Mouse (Mus musculus): Measurements from ENCODE around the gene Fcrls. TPM values are rescaled to one million over a fixed set of nuclear protein-coding genes. Genes with fewer than 3 reads are reported as not detected.

Gene Fcrls
- total and polyA plus RNA-seq, 2 experiments = 0.07 to 0.09 TPM

GRCm38 (mm10) chr3:87249571-87249970 lies 14.0 kb downstream of the Fcrls start:
- 83% methylated on average over 6 of the region's 6 CpGs for WGBS
- no peak for DNase-seq (ENCODE audit: extremely low read depth, low read depth, low spot score)

GRCm38 (mm10) chr3:87247292-87247691 lies 16.2 kb downstream of the Fcrls start:
- no peak for DNase-seq (ENCODE audit: extremely low read depth, low read depth, low spot score)
- TF ChIP-seq CTCF (IDR thresholded peaks at IDR 0.05; ENCODE audit: low read depth, low read length) (no peak), POLR2A (IDR thresholded peaks at IDR 0.05; ENCODE audit: extremely low read depth, insufficient read depth, low read length) (no peak)
- H3K79me2 ChIP-seq (ENCODE audit: control insufficient read depth, insufficient read depth, low read length) = no peaks in the 10 kb centered on the region
- H3K36me3 ChIP-seq (ENCODE audit: control insufficient read depth, insufficient read depth, low read length) = no peaks in the 10 kb centered on the region
- no peak overlapping the region for H3K4me3 ChIP-seq (ENCODE audit: insufficient read depth, low read depth, low read length)
- no peak overlapping the region for H3K9ac ChIP-seq (ENCODE audit: low read depth, low read length)
- H3K4me1 ChIP-seq (ENCODE audit: control insufficient read depth, insufficient read depth, low read length) = no peaks in the 10 kb centered on the region
- WGBS = 66% methylated on average over 3 of the region's 3 CpGs
- no peak overlapping the region for H3K27ac ChIP-seq (replicated peaks; ENCODE audit: insufficient read depth, low read depth, low read length)
- H3K27me3 ChIP-seq (ENCODE audit: control insufficient read depth, insufficient read depth, low read length) = no peaks in the 10 kb centered on the region

More at GRCm38 (mm10) chr3:87249571-87249970, 14.0 kb downstream of the Fcrls start:
- Histone ChIP-seq H3K4me1 (ENCODE audit: control insufficient read depth, insufficient read depth, low read length) (no peaks in the 10 kb centered on the region), H3K27ac (replicated peaks; ENCODE audit: insufficient read depth, low read depth, low read length) (no peak overlapping the region), H3K36me3 (ENCODE audit: control insufficient read depth, insufficient read depth, low read length) (no peaks in the 10 kb centered on the region), H3K79me2 (ENCODE audit: control insufficient read depth, insufficient read depth, low read length) (no peaks in the 10 kb centered on the region), H3K9ac (ENCODE audit: low read depth, low read length) (no peak overlapping the region), H3K27me3 (ENCODE audit: control insufficient read depth, insufficient read depth, low read length) (no peaks in the 10 kb centered on the region), H3K4me3 (ENCODE audit: insufficient read depth, low read depth, low read length) (no peak overlapping the region)
- TF ChIP-seq POLR2A (IDR thresholded peaks at IDR 0.05; ENCODE audit: extremely low read depth, insufficient read depth, low read length) (no peak), CTCF (IDR thresholded peaks at IDR 0.05; ENCODE audit: low read depth, low read length) (no peak)

GRCm38 (mm10) chr3:87243654-87244053 lies 19.9 kb downstream of the Fcrls start:
- peak; percentile 37 for DNase-seq (ENCODE audit: extremely low read depth, low read depth, low spot score)
- Histone ChIP-seq H3K9ac (ENCODE audit: low read depth, low read length) (no peak overlapping the region), H3K27ac (replicated peaks; ENCODE audit: insufficient read depth, low read depth, low read length) (no peak overlapping the region), H3K79me2 (ENCODE audit: control insufficient read depth, insufficient read depth, low read length) (no peaks in the 10 kb centered on the region), H3K36me3 (ENCODE audit: control insufficient read depth, insufficient read depth, low read length) (no peaks in the 10 kb centered on the region), H3K4me1 (ENCODE audit: control insufficient read depth, insufficient read depth, low read length) (no peaks in the 10 kb centered on the region), H3K4me3 (ENCODE audit: insufficient read depth, low read depth, low read length) (no peak overlapping the region), H3K27me3 (ENCODE audit: control insufficient read depth, insufficient read depth, low read length) (no peaks in the 10 kb centered on the region)
- WGBS = 0% methylated on average over 2 of the region's 2 CpGs
- TF ChIP-seq POLR2A (IDR thresholded peaks at IDR 0.05; ENCODE audit: extremely low read depth, insufficient read depth, low read length) (no peak), CTCF (IDR thresholded peaks at IDR 0.05; ENCODE audit: low read depth, low read length) (peak; percentile 49)

- H3K27me3 ChIP-seq (ENCODE audit: control insufficient read depth, insufficient read depth, low read length) = no peaks in the 10 kb centered on the region
- WGBS = 75% methylated on average over 4 of the region's 4 CpGs
- TF ChIP-seq POLR2A (IDR thresholded peaks at IDR 0.05; ENCODE audit: extremely low read depth, insufficient read depth, low read length) = no peak
- no peak for TF ChIP-seq CTCF (IDR thresholded peaks at IDR 0.05; ENCODE audit: low read depth, low read length)
- H3K9ac ChIP-seq (ENCODE audit: low read depth, low read length) = no peak overlapping the region
- no peaks in the 10 kb centered on the region for H3K4me1 ChIP-seq (ENCODE audit: control insufficient read depth, insufficient read depth, low read length)
- no peak overlapping the region for H3K4me3 ChIP-seq (ENCODE audit: insufficient read depth, low read depth, low read length)
- no peak overlapping the region for H3K27ac ChIP-seq (replicated peaks; ENCODE audit: insufficient read depth, low read depth, low read length)
- DNase-seq (ENCODE audit: extremely low read depth, low read depth, low spot score) = no peak
- H3K36me3 ChIP-seq (ENCODE audit: control insufficient read depth, insufficient read depth, low read length) = no peaks in the 10 kb centered on the region
- H3K79me2 ChIP-seq (ENCODE audit: control insufficient read depth, insufficient read depth, low read length) = no peaks in the 10 kb centered on the region
These were observed 22.6 kb downstream of the Fcrls start for GRCm38 (mm10) chr3:87240909-87241308.

GRCm38 (mm10) chr3:87223636-87224035 lies 39.9 kb downstream of the Fcrls start:
- no peaks in the 10 kb centered on the region for H3K27me3 ChIP-seq (ENCODE audit: control insufficient read depth, insufficient read depth, low read length)
- no peak overlapping the region for H3K27ac ChIP-seq (replicated peaks; ENCODE audit: insufficient read depth, low read depth, low read length)
- H3K4me3 ChIP-seq (ENCODE audit: insufficient read depth, low read depth, low read length) = no peak overlapping the region
- TF ChIP-seq CTCF (IDR thresholded peaks at IDR 0.05; ENCODE audit: low read depth, low read length) (no peak), POLR2A (IDR thresholded peaks at IDR 0.05; ENCODE audit: extremely low read depth, insufficient read depth, low read length) (no peak)
- H3K4me1 ChIP-seq (ENCODE audit: control insufficient read depth, insufficient read depth, low read length) = no peaks in the 10 kb centered on the region
- no peaks in the 10 kb centered on the region for H3K36me3 ChIP-seq (ENCODE audit: control insufficient read depth, insufficient read depth, low read length)
- H3K79me2 ChIP-seq (ENCODE audit: control insufficient read depth, insufficient read depth, low read length) = no peaks in the 10 kb centered on the region
- H3K9ac ChIP-seq (ENCODE audit: low read depth, low read length) = no peak overlapping the region
- no peak for DNase-seq (ENCODE audit: extremely low read depth, low read depth, low spot score)
- WGBS = 69% methylated on average over 4 of the region's 4 CpGs

- WGBS = 85% methylated on average over 5 of the region's 5 CpGs
- Histone ChIP-seq H3K9ac (ENCODE audit: low read depth, low read length) (no peak overlapping the region), H3K27me3 (ENCODE audit: control insufficient read depth, insufficient read depth, low read length) (no peaks in the 10 kb centered on the region), H3K4me3 (ENCODE audit: insufficient read depth, low read depth, low read length) (no peak overlapping the region), H3K36me3 (ENCODE audit: control insufficient read depth, insufficient read depth, low read length) (no peaks in the 10 kb centered on the region), H3K79me2 (ENCODE audit: control insufficient read depth, insufficient read depth, low read length) (no peaks in the 10 kb centered on the region), H3K4me1 (ENCODE audit: control insufficient read depth, insufficient read depth, low read length) (no peaks in the 10 kb centered on the region), H3K27ac (replicated peaks; ENCODE audit: insufficient read depth, low read depth, low read length) (no peak overlapping the region)
- no peak for TF ChIP-seq CTCF (IDR thresholded peaks at IDR 0.05; ENCODE audit: low read depth, low read length)
- TF ChIP-seq POLR2A (IDR thresholded peaks at IDR 0.05; ENCODE audit: extremely low read depth, insufficient read depth, low read length) = no peak
- no peak for DNase-seq (ENCODE audit: extremely low read depth, low read depth, low spot score)
These were observed 41.2 kb downstream of the Fcrls start for GRCm38 (mm10) chr3:87222346-87222745.

Data from liver, adult 2 months (tissue).